Mouse (Mus musculus): ENCODE results near the gene Arhgef40. TPM values are rescaled to one million over a fixed set of nuclear protein-coding genes. Genes with fewer than 3 reads are reported as not detected.

Arhgef40 gene
- total RNA-seq, 2 experiments from 2014 or later = 60.8 to 78.7 TPM

Other genes with a start within 250 kb of the Arhgef40 start
- gene Ang4, start 211.1 kb upstream of the Arhgef40 start, total RNA-seq (2021) = not detected
- not detected for gene AY358078, start 184.7 kb upstream of the Arhgef40 start, total RNA-seq (2021)
- gene Ear6, start 131.0 kb upstream of the Arhgef40 start, total RNA-seq (2021) = 1 to 10 TPM in 1 of 2 experiments, not detected in 1; 1.5 TPM
- 10 to 100 TPM; 29.5 to 34.7 TPM for gene Mettl17, start 99.9 kb upstream of the Arhgef40 start, total RNA-seq (2021)
- under 1 TPM; 0.24 to 0.97 TPM for gene Slc39a2, start 91.8 kb upstream of the Arhgef40 start, total RNA-seq (2021)
- 100 to 1,000 TPM; 337 to 338 TPM for gene Ndrg2, start 70.6 kb upstream of the Arhgef40 start, total RNA-seq (2021)
- not detected for gene Tppp2, start 66.3 kb upstream of the Arhgef40 start, total RNA-seq (2021)
- not detected for gene Rnase13, start 61.9 kb upstream of the Arhgef40 start, total RNA-seq (2021)
- gene Tmem253, start 30.9 kb downstream of the Arhgef40 start, total RNA-seq (2021) = 1 to 10 TPM; 4.8 to 7.0 TPM
- 10 to 100 TPM; 54.6 to 59.2 TPM for gene Zfp219, start 36.0 kb downstream of the Arhgef40 start, total RNA-seq (2021)
- not detected for gene Olfr221, start 57.7 kb downstream of the Arhgef40 start, total RNA-seq (2021)
- 100 to 1,000 TPM; 186 TPM for gene Hnrnpc, start 119.3 kb downstream of the Arhgef40 start, total RNA-seq (2021)
- gene Rpgrip1, start 126.0 kb downstream of the Arhgef40 start, total RNA-seq (2021) = 1 to 10 TPM in 1 of 2 experiments, under 1 TPM in 1; 0.42 to 1.3 TPM
- gene Supt16, start 212.7 kb downstream of the Arhgef40 start, total RNA-seq (2021) = 10 to 100 TPM; 53.1 to 54.0 TPM

Data from adrenal gland, postnatal 10 days (tissue).